Mouse (Mus musculus) erythroid progenitor cell, adult 5-6 weeks (primary cell): ENCODE measurements around the gene Ndufa3. TPM values are rescaled to one million over a fixed set of nuclear protein-coding genes. Genes with fewer than 3 reads are reported as not detected.
"Not testable (repeated sequence)": the region's sequence is repeated elsewhere in the genome, so short reads cannot be mapped to it uniquely, and the experiment has no call there.

Experiments
- ATAC-seq: replicated peaks from 2 replicates; pipeline ENCODE4 v1.8.0; 2016; ENCODE audit warnings: moderate number of reproducible peaks, mild to moderate bottlenecking, moderate TSS enrichment, inconsistent platforms; ENCODE audit not compliant: poor library complexity, low FRiP score, severe bottlenecking
- total RNA-seq, 2 experiments: library from RNA; stranded (forward) in 1 of 2; stranded (reverse) in 1 of 2; fragments of 150-400 nt in 1 of 2; fragments of 186-747, 209-891 nt in 1 of 2; gene quantifications; 2 replicates each; pipeline versions ENCODE4 v1.2.3 to v1.2.4; 2015 to 2017; ENCODE audit warnings: low replicate concordance in 2 of 2

The Ndufa3 gene
- total RNA-seq (2015; ENCODE audit: low replicate concordance) (127 and 193 TPM in 2 replicates), total RNA-seq (2017; ENCODE audit: low replicate concordance) (80.0 and 93.3 TPM in 2 replicates)

- peak; percentile 98 for ATAC-seq
Measured at GRCm38 (mm10) chr7:3617242-3617995, at the start of gene Ndufa3. Gene Ndufa3 (plus strand): TSS chr7:3617373.

GRCm38 (mm10) chr7:3569725-3570124 lies 47.4 kb upstream of the Ndufa3 start:
- ATAC-seq, result no peak

- ATAC-seq, result not testable (repeated sequence)
Measured at GRCm38 (mm10) chr7:3570580-3570979, 46.6 kb upstream of the Ndufa3 start.

GRCm38 (mm10) chr7:3571847-3572246 lies 45.3 kb upstream of the Ndufa3 start:
- ATAC-seq, result no peak

- no peak for ATAC-seq
Measured at GRCm38 (mm10) chr7:3574216-3574615, 43.0 kb upstream of the Ndufa3 start.

GRCm38 (mm10) chr7:3576354-3577124 lies 40.6 kb upstream of the Ndufa3 start:
- ATAC-seq, result no peak

- no peak for ATAC-seq
Measured at GRCm38 (mm10) chr7:3578196-3578595, 39.0 kb upstream of the Ndufa3 start.

- ATAC-seq, result no peak
Measured at GRCm38 (mm10) chr7:3578952-3579546, 38.1 kb upstream of the Ndufa3 start.

GRCm38 (mm10) chr7:3580029-3580428 lies 37.1 kb upstream of the Ndufa3 start:
- no peak for ATAC-seq

GRCm38 (mm10) chr7:3585763-3586162 lies 31.4 kb upstream of the Ndufa3 start:
- no peak for ATAC-seq

- ATAC-seq, result no peak
Measured at GRCm38 (mm10) chr7:3586255-3586654, 30.9 kb upstream of the Ndufa3 start.

- ATAC-seq, result no peak
Measured at GRCm38 (mm10) chr7:3587292-3587691, 29.9 kb upstream of the Ndufa3 start.

GRCm38 (mm10) chr7:3590550-3590949 lies 26.6 kb upstream of the Ndufa3 start:
- ATAC-seq, result no peak

GRCm38 (mm10) chr7:3591534-3591933 lies 25.6 kb upstream of the Ndufa3 start:
- ATAC-seq, result no peak

- no peak for ATAC-seq
Measured at GRCm38 (mm10) chr7:3593855-3594254, 23.3 kb upstream of the Ndufa3 start.

- no peak for ATAC-seq
Measured at GRCm38 (mm10) chr7:3594686-3595085, 22.5 kb upstream of the Ndufa3 start.

- ATAC-seq, result no peak
Measured at GRCm38 (mm10) chr7:3595146-3595545, 22.0 kb upstream of the Ndufa3 start.

GRCm38 (mm10) chr7:3597755-3598154 lies 19.4 kb upstream of the Ndufa3 start:
- ATAC-seq, result not testable (repeated sequence)

- ATAC-seq, result no peak
Measured at GRCm38 (mm10) chr7:3601119-3601518, 16.1 kb upstream of the Ndufa3 start.

GRCm38 (mm10) chr7:3606798-3607197 lies 10.4 kb upstream of the Ndufa3 start:
- no peak for ATAC-seq

GRCm38 (mm10) chr7:3607391-3607790 lies 9.8 kb upstream of the Ndufa3 start:
- ATAC-seq, result no peak
